In the genomic region with DNA sequence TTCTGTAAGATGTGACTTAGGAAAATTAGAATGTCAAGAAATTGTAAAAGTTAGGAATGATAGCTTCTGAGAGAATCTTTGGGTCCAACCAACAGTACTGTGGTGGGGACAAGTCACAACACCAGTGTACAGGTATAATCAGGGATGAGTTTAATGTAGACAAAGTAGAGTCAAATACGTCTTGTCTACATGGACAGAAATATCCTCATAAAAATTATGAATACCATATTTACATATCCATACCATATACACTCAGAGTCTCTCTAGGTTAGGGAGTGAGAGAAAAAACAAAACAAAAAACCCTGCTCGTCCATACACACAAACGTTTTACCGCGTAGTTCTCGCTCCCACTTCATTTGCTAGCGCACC, we compare ENCODE assay signal across 7 mouse cellular contexts. TPM values are rescaled to one million over a fixed set of nuclear protein-coding genes. Genes with fewer than 3 reads are reported as not detected.
A peak's percentile ranks its signal among the peaks of the same experiment; 100 is the strongest.
DNase-seq lines count a peak whose midpoint lies in the region; ATAC-seq and TF ChIP-seq lines count a peak whose summit lies in the region.

No protein-coding gene starts in this region.

- no peaks in the 10 kb centered on the region for H3K9me3 ChIP-seq in lung, postnatal 0 days (ENCODE audit: low read length)
- no peaks in the 10 kb centered on the region for H3K9me3 ChIP-seq in forebrain, embryonic 11.5 days (ENCODE audit: control insufficient read depth, low read length)
- peaks cover 4% of the 10 kb centered on the region; the same call in 1 of the 2 replicates for H3K9me3 ChIP-seq in limb, embryonic 13.5 days
- H3K9me3 ChIP-seq in stomach, embryonic 15.5 days, result no peaks in the 10 kb centered on the region

- H3K4me3 ChIP-seq in lung, postnatal 0 days (ENCODE audit: low read depth, low read length), result peak overlapping the region; percentile 83
- peak overlapping the region; percentile 87 for H3K4me3 ChIP-seq in forebrain, embryonic 11.5 days (ENCODE audit: low read depth, low read length)
- peak overlapping the region; percentile 95 for H3K4me3 ChIP-seq in limb, embryonic 13.5 days
- H3K4me3 ChIP-seq in stomach, embryonic 15.5 days (replicated peaks), result peak overlapping the region; percentile 100

- no peak for ATAC-seq in lung, postnatal 0 days
- no peak; the same call in 1 of the 2 replicates for ATAC-seq in forebrain, embryonic 11.5 days (replicated peaks; ENCODE audit: low FRiP score)
- ATAC-seq in limb, embryonic 13.5 days (ENCODE audit: low FRiP score, low read depth), result no peak
- ATAC-seq in stomach, embryonic 15.5 days (ENCODE audit: insufficient read depth, low FRiP score, low read depth), result no peak
- ATAC-seq in inflammation-experienced regulatory T-cells, adult 6 months, result no peak

- H3K36me3 ChIP-seq in lung, postnatal 0 days (ENCODE audit: insufficient read depth, low read length), result no peaks in the 10 kb centered on the region
- no peaks in the 10 kb centered on the region for H3K36me3 ChIP-seq in forebrain, embryonic 11.5 days (ENCODE audit: control insufficient read depth, insufficient read depth, low read length)
- peaks cover 7% of the 10 kb centered on the region for H3K36me3 ChIP-seq in limb, embryonic 13.5 days
- H3K36me3 ChIP-seq in stomach, embryonic 15.5 days, result no peaks in the 10 kb centered on the region

- under 1% methylated on average over 7 of the region's 7 CpGs for WGBS in lung, postnatal 0 days
- whole genome bisulfite sequencing in forebrain, embryonic 11.5 days, result 4% methylated on average over 7 of the region's 7 CpGs
- WGBS in limb, embryonic 13.5 days, result 3% methylated on average over 7 of the region's 7 CpGs
- WGBS in stomach, embryonic 15.5 days, result 2% methylated on average over 7 of the region's 7 CpGs

- no peaks in the 10 kb centered on the region for H3K4me1 ChIP-seq in lung, postnatal 0 days (ENCODE audit: insufficient read depth, low read depth, low read length)
- H3K4me1 ChIP-seq in forebrain, embryonic 11.5 days (replicated peaks; ENCODE audit: control insufficient read depth, insufficient read depth, low read length), result no peaks in the 10 kb centered on the region
- peaks cover 4% of the 10 kb centered on the region for H3K4me1 ChIP-seq in limb, embryonic 13.5 days
- H3K4me1 ChIP-seq in stomach, embryonic 15.5 days, result no peaks in the 10 kb centered on the region

- no peak for DNase-seq in lung, postnatal 0 days (ENCODE audit: low spot score)
- DNase-seq in lung, postnatal 36 days, result no peak
- no peak for DNase-seq in forebrain, embryonic 11.5 days (ENCODE audit: low spot score)
- DNase-seq in retina, postnatal 1 day, result no peak

- H3K27me3 ChIP-seq in lung, postnatal 0 days (replicated peaks; ENCODE audit: insufficient read depth, low read length), result no peaks in the 10 kb centered on the region
- no peaks in the 10 kb centered on the region for H3K27me3 ChIP-seq in forebrain, embryonic 11.5 days (ENCODE audit: control insufficient read depth, insufficient read depth, low read length)
- H3K27me3 ChIP-seq in limb, embryonic 13.5 days, result peaks cover 10% of the 10 kb centered on the region; the same call in 1 of the 2 replicates
- H3K27me3 ChIP-seq in stomach, embryonic 15.5 days (replicated peaks), result no peaks in the 10 kb centered on the region

- no peak overlapping the region for H3K27ac ChIP-seq in lung, postnatal 0 days (ENCODE audit: low read length)
- no peak overlapping the region for H3K27ac ChIP-seq in forebrain, embryonic 11.5 days (ENCODE audit: low read depth, low read length)
- H3K27ac ChIP-seq in limb, embryonic 13.5 days, result no peak overlapping the region
- no peak overlapping the region for H3K27ac ChIP-seq in stomach, embryonic 15.5 days

- no peak for TF ChIP-seq EP300 in lung, postnatal 0 days (IDR thresholded peaks at IDR 0.05)

- H3K9ac ChIP-seq in lung, postnatal 0 days (replicated peaks; ENCODE audit: low read depth), result 0 out of 2 replicates have a peak overlapping the region, but pooled peaks have one; percentile 75
- peak overlapping the region; percentile 86 for H3K9ac ChIP-seq in forebrain, embryonic 11.5 days (ENCODE audit: low read length)
- peak overlapping the region; percentile 82; the same call in 1 of the 2 replicates for H3K9ac ChIP-seq in limb, embryonic 13.5 days
- peak overlapping the region; percentile 83; the same call in 1 of the 2 replicates for H3K9ac ChIP-seq in stomach, embryonic 15.5 days

- peak overlapping the region; percentile 69 for H3K4me2 ChIP-seq in lung, postnatal 0 days (replicated peaks; ENCODE audit: low read depth, low read length)
- H3K4me2 ChIP-seq in forebrain, embryonic 11.5 days (ENCODE audit: low read depth, low read length, severe bottlenecking), result peak overlapping the region; percentile 49
- peak overlapping the region; percentile 70 for H3K4me2 ChIP-seq in limb, embryonic 13.5 days (replicated peaks)
- peak overlapping the region; percentile 62 for H3K4me2 ChIP-seq in stomach, embryonic 15.5 days

- TF ChIP-seq CTCF in lung, postnatal 0 days (IDR thresholded peaks at IDR 0.05), result no peak

RNA-seq across cellular contexts. Expression of gene March8, which starts 0.4 kb away (rescaled TPM):
- polyA plus RNA-seq in lung, postnatal 0 days (2015; fragmentation: Nextera tagmentation; extraction: Ambion mirVana), result 26.4 and 29.0 TPM in 2 replicates
- 33.4 and 35.8 TPM in 2 replicates for polyA plus RNA-seq in forebrain, embryonic 11.5 days (2014; fragmentation: Nextera tagmentation; extraction: Ambion mirVana)
- polyA plus RNA-seq in limb, embryonic 13.5 days (2015; fragmentation: Nextera tagmentation; extraction: Ambion mirVana), result 23.2 and 24.2 TPM in 2 replicates
- 33.6 and 38.2 TPM in 2 replicates for polyA plus RNA-seq in stomach, embryonic 15.5 days (2015; fragmentation: Nextera tagmentation; extraction: Ambion mirVana)
- polyA plus RNA-seq in inflammation-experienced regulatory T-cells, adult 6 months (2017; shearing (Covaris generic)), result under 1 TPM in 1 of 3 experiments, not detected in 2; 0.56 TPM

Comparison
In these comparisons a context has a peak if more than half of its experiments do, and no peak if none do; other contexts are left out.
1. RNA of gene March8, which starts 0.4 kb away (polyA plus RNA-seq): 33.6 to 38.2 TPM in stomach, embryonic 15.5 days, 33.4 to 35.8 TPM in forebrain, embryonic 11.5 days, 26.4 to 29.0 TPM in lung, postnatal 0 days and 23.2 to 24.2 TPM in limb, embryonic 13.5 days; 0.56 TPM in inflammation-experienced regulatory T-cells, adult 6 months; every median in the first group is over 10 times any median in the second.
2. Peak in every context shown above with its lines, with median percentiles within 50 percentile points of each other: H3K4me2 ChIP-seq, H3K4me3 ChIP-seq and H3K9ac ChIP-seq.